8 mouse cellular contexts compared by ENCODE assay signal in the genomic region with DNA sequence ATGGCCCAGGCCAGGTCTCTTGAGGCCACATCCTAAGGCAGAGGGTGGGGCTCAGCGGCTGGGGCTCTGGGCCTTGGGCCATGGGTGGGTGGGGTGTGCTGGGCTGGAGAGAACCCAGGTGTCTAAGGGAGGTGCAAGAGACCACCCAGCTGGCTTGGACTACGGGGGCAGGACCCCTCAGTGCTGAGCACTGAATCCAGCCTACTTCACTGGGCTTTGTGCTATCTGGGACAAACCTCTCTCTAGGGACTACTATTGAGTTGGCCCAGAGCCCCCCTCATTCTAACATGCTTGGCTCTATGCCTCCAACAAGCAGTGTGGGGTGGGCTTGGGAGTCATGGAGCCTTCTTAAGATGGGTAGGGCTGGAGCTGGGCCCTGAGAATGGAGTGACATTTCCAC. TPM values are rescaled to one million over a fixed set of nuclear protein-coding genes. Genes with fewer than 3 reads are reported as not detected.
DNase-seq lines count a peak whose midpoint lies in the region; ATAC-seq lines count a peak whose summit lies in the region.
"Had no signal": no experiment of that assay in that cellular context is flagged by ENCODE, and none has a peak within 500 bp of the region (broad histone marks: within the 10 kb centered on the region; RNA-seq: fewer than 3 reads in every experiment).

No protein-coding gene starts in this region.

- peak overlapping the region; percentile 59 for H3K9ac ChIP-seq in kidney, embryonic 14.5 days (ENCODE audit: low read depth, low read length)
- H3K9ac ChIP-seq in embryonic facial prominence, embryonic 13.5 days: 0 out of 2 replicates have a peak overlapping the region, but pooled peaks have one; percentile 6

- H3K9me3 ChIP-seq in kidney, embryonic 14.5 days (ENCODE audit: control insufficient read depth, low read length): no peaks in the 10 kb centered on the region
- H3K9me3 ChIP-seq in embryonic facial prominence, embryonic 13.5 days: no peaks in the 10 kb centered on the region
- H3K9me3 ChIP-seq in heart, embryonic 10.5 days: no peaks in the 10 kb centered on the region

- peak overlapping the region; percentile 45 for H3K4me3 ChIP-seq in kidney, embryonic 14.5 days (ENCODE audit: low read length)
- H3K4me3 ChIP-seq in embryonic facial prominence, embryonic 13.5 days: peak overlapping the region; percentile 36
- H3K4me3 ChIP-seq in heart, embryonic 10.5 days: no peak overlapping the region

- no peak for DNase-seq in kidney, postnatal 36 days
- DNase-seq in heart, embryonic 10.5 days (ENCODE audit: low spot score): no peak
- peak; percentile 47 to 66 for DNase-seq in kidney, postnatal 4 days
- no peak for DNase-seq in thymus, postnatal 25 days
- no peak for DNase-seq in adrenal gland, postnatal 25 days
- DNase-seq: right cerebral cortex, postnatal 14 days had no signal

- WGBS in kidney, embryonic 14.5 days: 70% methylated on average over 2 of the region's 2 CpGs
- 95% methylated on average over 2 of the region's 2 CpGs for WGBS in embryonic facial prominence, embryonic 13.5 days
- 88% methylated on average over 2 of the region's 2 CpGs for WGBS in heart, embryonic 10.5 days

- peak; percentile 7; the same call in 1 of the 2 replicates for ATAC-seq in kidney, embryonic 14.5 days (ENCODE audit: low FRiP score, low TSS enrichment)
- ATAC-seq in embryonic facial prominence, embryonic 13.5 days (ENCODE audit: insufficient number of reproducible peaks, insufficient read depth, low FRiP score, low TSS enrichment, low read depth): no peak

- peaks cover 29% of the 10 kb centered on the region for H3K4me1 ChIP-seq in kidney, embryonic 14.5 days (ENCODE audit: control insufficient read depth, insufficient read depth, low read length)
- peaks cover 47% of the 10 kb centered on the region for H3K4me1 ChIP-seq in embryonic facial prominence, embryonic 13.5 days
- H3K4me1 ChIP-seq in heart, embryonic 10.5 days: peaks cover 50% of the 10 kb centered on the region

- H3K4me2 ChIP-seq in kidney, embryonic 14.5 days (replicated peaks; ENCODE audit: low read depth, low read length): peak overlapping the region; percentile 52
- peak overlapping the region; percentile 62 for H3K4me2 ChIP-seq in embryonic facial prominence, embryonic 13.5 days

- peak overlapping the region; percentile 97; the same call in 1 of the 2 replicates for H3K27ac ChIP-seq in kidney, embryonic 14.5 days (ENCODE audit: low read depth, low read length)
- H3K27ac ChIP-seq in embryonic facial prominence, embryonic 13.5 days: no peak overlapping the region
- H3K27ac ChIP-seq in heart, embryonic 10.5 days: 0 out of 2 replicates have a peak overlapping the region, but pooled peaks have one; percentile 1

- H3K27me3 ChIP-seq in kidney, embryonic 14.5 days (ENCODE audit: control insufficient read depth, insufficient read depth, low read length): no peaks in the 10 kb centered on the region
- H3K27me3 ChIP-seq in embryonic facial prominence, embryonic 13.5 days: no peaks in the 10 kb centered on the region
- H3K27me3 ChIP-seq in heart, embryonic 10.5 days (ENCODE audit: insufficient read depth, poor library complexity, severe bottlenecking): peaks cover 4% of the 10 kb centered on the region; the same call in 1 of the 2 replicates

- H3K36me3 ChIP-seq in kidney, embryonic 14.5 days (ENCODE audit: control insufficient read depth, insufficient read depth, low read length): peaks cover 45% of the 10 kb centered on the region
- H3K36me3 ChIP-seq in embryonic facial prominence, embryonic 13.5 days: peaks cover 46% of the 10 kb centered on the region
- peaks cover 44% of the 10 kb centered on the region for H3K36me3 ChIP-seq in heart, embryonic 10.5 days

RNA-seq across cellular contexts. Expression of gene Gm45837, which starts 15.2 kb away (rescaled TPM):
- polyA plus RNA-seq in kidney, embryonic 14.5 days (2014; fragmentation: Nextera tagmentation; extraction: Ambion mirVana): 10.2 and 13.2 TPM in 2 replicates
- polyA plus RNA-seq in embryonic facial prominence, embryonic 13.5 days (2015; fragmentation: Nextera tagmentation; extraction: Ambion mirVana): 1.2 and 2.1 TPM in 2 replicates
- polyA plus RNA-seq in heart, embryonic 10.5 days (2016; fragmentation: Nextera tagmentation; extraction: Ambion mirVana): 3.3 TPM in 1 of 2 replicates, not detected in the other
- 4.2 TPM in 1 of 2 replicates, not detected in the other for total RNA-seq in adrenal gland, postnatal 25 days (2021)

RNA-seq across cellular contexts. Expression of gene Pde2a, which starts 26.0 kb away (rescaled TPM):
- polyA plus RNA-seq in kidney, embryonic 14.5 days (2014; fragmentation: Nextera tagmentation; extraction: Ambion mirVana): 11.0 and 16.4 TPM in 2 replicates
- polyA plus RNA-seq in embryonic facial prominence, embryonic 13.5 days (2015; fragmentation: Nextera tagmentation; extraction: Ambion mirVana): 7.4 and 10.5 TPM in 2 replicates
- polyA plus RNA-seq in heart, embryonic 10.5 days (2016; fragmentation: Nextera tagmentation; extraction: Ambion mirVana): 1.6 and 12.0 TPM in 2 replicates
- total RNA-seq in adrenal gland, postnatal 25 days (2021): 161 and 169 TPM in 2 replicates

RNA-seq across cellular contexts. Expression of gene Arap1, which starts 47.6 kb away (rescaled TPM):
- polyA plus RNA-seq in kidney, embryonic 14.5 days (2014; fragmentation: Nextera tagmentation; extraction: Ambion mirVana): 70.9 and 92.5 TPM in 2 replicates
- polyA plus RNA-seq in embryonic facial prominence, embryonic 13.5 days (2015; fragmentation: Nextera tagmentation; extraction: Ambion mirVana): 41.4 and 46.5 TPM in 2 replicates
- polyA plus RNA-seq in heart, embryonic 10.5 days (2016; fragmentation: Nextera tagmentation; extraction: Ambion mirVana): 15.9 and 24.6 TPM in 2 replicates
- total RNA-seq in adrenal gland, postnatal 25 days (2021): 26.8 and 40.2 TPM in 2 replicates

Comparison
In these comparisons a context has a peak if more than half of its experiments do, and no peak if none do; other contexts are left out.
1. DNase-seq: peak in kidney, postnatal 4 days (2 of 2); none in kidney, postnatal 36 days (0 of 2), heart, embryonic 10.5 days (single experiment), thymus, postnatal 25 days (single experiment) and adrenal gland, postnatal 25 days (single experiment).